Mouse (Mus musculus): ENCODE results near the gene Oit3. TPM values are rescaled to one million over a fixed set of nuclear protein-coding genes. Genes with fewer than 3 reads are reported as not detected.
A peak's percentile ranks its signal among the peaks of the same experiment; 100 is the strongest.

The Oit3 gene
- polyA plus RNA-seq, 1 experiment, result 0.13 TPM

DNA sequence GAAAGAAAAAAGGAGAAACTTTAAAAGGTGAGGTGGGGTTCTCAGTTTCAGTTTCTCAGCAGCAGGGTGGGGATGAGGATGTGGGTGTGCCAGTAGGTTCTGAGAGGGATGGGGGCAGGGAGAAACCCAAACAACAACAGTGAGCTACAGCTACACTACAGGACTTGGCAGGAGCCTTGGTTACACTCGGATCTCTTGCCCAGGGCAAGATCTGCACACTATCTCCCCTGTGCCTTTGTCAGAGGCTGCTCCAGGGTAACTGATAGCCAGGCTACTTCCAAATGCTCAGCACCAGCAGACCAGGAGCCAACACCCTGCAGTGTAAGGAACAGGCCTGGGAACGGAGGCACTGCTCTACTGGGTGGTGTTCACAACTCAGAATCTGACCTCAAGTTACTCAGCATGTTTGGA, 61.2 kb downstream of the Oit3 start:
- no peaks in the 10 kb centered on the region for H3K4me1 ChIP-seq (ENCODE audit: control insufficient read depth, insufficient read depth, low read length)
- no peaks in the 10 kb centered on the region for H3K27me3 ChIP-seq (ENCODE audit: control insufficient read depth, insufficient read depth, low read length)
- H3K4me3 ChIP-seq (replicated peaks; ENCODE audit: insufficient read depth, low read depth, low read length), result no peak overlapping the region
- TF ChIP-seq POLR2A (IDR thresholded peaks at IDR 0.05; ENCODE audit: borderline replicate concordance, insufficient read depth, low read length) (no peak), CTCF (IDR thresholded peaks at IDR 0.05; ENCODE audit: borderline replicate concordance, insufficient read depth, low read depth, low read length) (no peak)
- no peak for DNase-seq
- no peak overlapping the region for H3K27ac ChIP-seq (ENCODE audit: insufficient read depth, low read length)
- WGBS, result 43% methylated on average over 2 of the region's 2 CpGs

DNA sequence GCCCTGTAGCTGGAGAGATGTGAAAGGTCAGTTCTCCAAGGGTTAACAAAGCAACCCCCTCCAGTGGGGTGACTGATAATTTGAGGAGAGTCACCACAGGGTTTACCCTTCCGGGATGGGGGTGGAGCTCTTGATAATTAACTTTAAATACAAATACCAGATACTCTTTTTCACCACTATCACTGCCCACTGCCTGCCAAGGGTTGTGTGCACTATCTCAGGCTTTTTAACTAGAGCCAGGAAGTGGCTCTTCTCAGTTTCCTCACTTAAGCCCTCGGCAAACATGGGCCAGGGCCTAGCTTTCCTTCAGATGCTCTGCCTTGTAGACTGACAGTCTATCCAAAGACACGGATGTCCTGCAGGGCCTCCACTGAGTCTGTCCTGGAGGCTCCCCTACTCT, 61.7 kb downstream of the Oit3 start:
- TF ChIP-seq CTCF (IDR thresholded peaks at IDR 0.05; ENCODE audit: borderline replicate concordance, insufficient read depth, low read depth, low read length) (no peak), POLR2A (IDR thresholded peaks at IDR 0.05; ENCODE audit: borderline replicate concordance, insufficient read depth, low read length) (no peak)
- WGBS, result 61% methylated on average over 3 of the region's 3 CpGs
- no peaks in the 10 kb centered on the region for H3K27me3 ChIP-seq (ENCODE audit: control insufficient read depth, insufficient read depth, low read length)

DNA sequence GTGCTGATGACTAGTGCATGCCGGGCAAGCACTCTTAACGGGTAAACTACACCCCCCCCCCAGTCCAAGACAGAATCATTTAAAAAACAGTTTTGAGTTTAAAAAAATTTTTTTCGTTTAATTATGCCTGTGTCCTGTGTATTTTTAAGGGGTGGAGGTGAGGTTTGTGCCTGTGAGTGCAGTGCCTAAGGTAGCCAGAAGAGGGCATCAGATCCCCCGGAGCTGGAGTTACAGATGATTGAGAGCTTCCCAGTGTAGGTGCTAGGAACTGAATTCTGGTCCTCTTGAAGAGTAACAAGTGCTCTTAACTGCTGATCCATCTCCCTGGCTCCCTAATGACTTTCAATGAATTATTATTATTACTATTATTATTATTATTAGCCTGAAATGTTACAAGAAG, 62.9 kb downstream of the Oit3 start:
- Histone ChIP-seq H3K4me1 (ENCODE audit: control insufficient read depth, insufficient read depth, low read length) (no peaks in the 10 kb centered on the region), H3K27me3 (ENCODE audit: control insufficient read depth, insufficient read depth, low read length) (no peaks in the 10 kb centered on the region), H3K27ac (ENCODE audit: insufficient read depth, low read length) (no peak overlapping the region), H3K4me3 (replicated peaks; ENCODE audit: insufficient read depth, low read depth, low read length) (no peak overlapping the region)
- WGBS, result 94% methylated on average over 4 of the region's 4 CpGs
- no peak for DNase-seq
- TF ChIP-seq POLR2A (IDR thresholded peaks at IDR 0.05; ENCODE audit: borderline replicate concordance, insufficient read depth, low read length) (no peak), CTCF (IDR thresholded peaks at IDR 0.05; ENCODE audit: borderline replicate concordance, insufficient read depth, low read depth, low read length) (peak; percentile 13; the same call in 1 of the 2 replicates)

More for the DNA sequence above, 61.7 kb downstream of the Oit3 start:
- Histone ChIP-seq H3K27ac (ENCODE audit: insufficient read depth, low read length) (no peak overlapping the region), H3K4me1 (ENCODE audit: control insufficient read depth, insufficient read depth, low read length) (no peaks in the 10 kb centered on the region), H3K4me3 (replicated peaks; ENCODE audit: insufficient read depth, low read depth, low read length) (no peak overlapping the region)
- no peak for DNase-seq

DNA sequence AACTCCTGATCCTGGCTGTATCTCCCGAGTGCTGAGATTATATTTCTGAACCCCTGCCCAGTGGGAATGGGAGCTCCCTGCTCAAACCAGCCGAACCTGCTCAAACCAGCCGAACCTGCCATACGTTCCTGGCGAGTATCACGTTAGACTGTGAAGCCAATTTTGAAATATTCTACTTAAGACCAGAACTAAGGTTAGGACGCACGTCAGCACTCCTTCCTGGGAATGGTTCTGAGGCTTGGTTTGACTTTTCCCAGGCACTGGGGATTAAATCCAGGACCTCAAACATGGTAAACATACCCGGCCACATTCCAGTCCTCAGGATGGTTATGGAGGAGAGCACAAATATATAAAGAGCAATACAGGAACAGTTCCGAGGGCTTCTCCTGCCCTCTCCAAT, 63.7 kb downstream of the Oit3 start:
- Histone ChIP-seq H3K4me1 (ENCODE audit: control insufficient read depth, insufficient read depth, low read length) (no peaks in the 10 kb centered on the region), H3K4me3 (replicated peaks; ENCODE audit: insufficient read depth, low read depth, low read length) (no peak overlapping the region), H3K27me3 (ENCODE audit: control insufficient read depth, insufficient read depth, low read length) (no peaks in the 10 kb centered on the region), H3K27ac (ENCODE audit: insufficient read depth, low read length) (no peak overlapping the region)
- WGBS, result 90% methylated on average over 10 of the region's 10 CpGs
- DNase-seq, result no peak
- TF ChIP-seq POLR2A (IDR thresholded peaks at IDR 0.05; ENCODE audit: borderline replicate concordance, insufficient read depth, low read length) (no peak), CTCF (IDR thresholded peaks at IDR 0.05; ENCODE audit: borderline replicate concordance, insufficient read depth, low read depth, low read length) (no peak)

Other genes with a start within 250 kb of the Oit3 start
- 8.5 and 8.6 TPM in 2 replicates for gene Sept10, start 219.9 kb downstream of the Oit3 start, polyA plus RNA-seq (2012; rRNA removed)
- 5.8 and 6.0 TPM in 2 replicates for gene Sowahc, start 219.8 kb downstream of the Oit3 start, polyA plus RNA-seq (2012; rRNA removed)
- gene P4ha1, start 118.5 kb downstream of the Oit3 start, polyA plus RNA-seq (2012; rRNA removed), result 17.7 and 18.8 TPM in 2 replicates
- gene Gm10273, start 46.1 kb downstream of the Oit3 start, polyA plus RNA-seq (2012; rRNA removed), result 12.1 and 15.9 TPM in 2 replicates
- gene Pla2g12b, start 38.1 kb downstream of the Oit3 start, polyA plus RNA-seq (2012; rRNA removed), result not detected in 2 replicates
- not detected in 2 replicates for gene Gm10322, start 174.3 kb upstream of the Oit3 start, polyA plus RNA-seq (2012; rRNA removed)
- gene Mcu, start 174.9 kb upstream of the Oit3 start, polyA plus RNA-seq (2012; rRNA removed), result 32.4 and 34.1 TPM in 2 replicates